Mouse (Mus musculus) kidney, postnatal 10 days (tissue): ENCODE measurements around the gene Sin3a.

Source experiments
- DNase-seq: peaks from one replicate; pipeline ENCODE4 v3.0.0; 2021; ENCODE audit warnings: mixed read lengths

Gene Sin3a

GRCm38 (mm10) chr9:57071801-57072351 lies at the start of gene Sin3a:
TSS of gene Sin3a (plus strand) at chr9:57072040.
- peak; percentile 83 for DNase-seq

GRCm38 (mm10) chr9:57031756-57032155 lies 40.1 kb upstream of the Sin3a start:
- DNase-seq, result no peak

GRCm38 (mm10) chr9:57056237-57056636 lies 15.6 kb upstream of the Sin3a start:
- DNase-seq, result peak; percentile 77

GRCm38 (mm10) chr9:57064164-57064563 lies 7.7 kb upstream of the Sin3a start:
- no peak for DNase-seq

- no peak for DNase-seq
Observed at GRCm38 (mm10) chr9:57068266-57068665, 3.6 kb upstream of the Sin3a start.

GRCm38 (mm10) chr9:57070262-57070661 lies 1.6 kb upstream of the Sin3a start:
- no peak for DNase-seq

- no peak for DNase-seq
Observed at GRCm38 (mm10) chr9:57070800-57071545, 867 bp upstream of the Sin3a start.

GRCm38 (mm10) chr9:57072526-57072988 lies 717 bp downstream of the Sin3a start:
- no peak for DNase-seq

GRCm38 (mm10) chr9:57072989-57073789 lies 1.3 kb downstream of the Sin3a start:
- DNase-seq, result peak; percentile 98

- DNase-seq, result no peak
Observed at GRCm38 (mm10) chr9:57073790-57074094, 1.9 kb downstream of the Sin3a start.

GRCm38 (mm10) chr9:57074171-57074821 lies 2.5 kb downstream of the Sin3a start:
- peak; percentile 72 for DNase-seq

GRCm38 (mm10) chr9:57074822-57075603 lies 3.2 kb downstream of the Sin3a start:
- peak; percentile 85 for DNase-seq

- DNase-seq, result peak; percentile 98
Observed at GRCm38 (mm10) chr9:57075681-57076381, 4.0 kb downstream of the Sin3a start.

- DNase-seq, result peak; percentile 95
Observed at GRCm38 (mm10) chr9:57076701-57077660, 5.1 kb downstream of the Sin3a start.

- DNase-seq, result no peak
Observed at GRCm38 (mm10) chr9:57082236-57082635, 10.4 kb downstream of the Sin3a start.

- DNase-seq, result peak; percentile 41
Observed at GRCm38 (mm10) chr9:57117261-57117755, 45.5 kb downstream of the Sin3a start.

GRCm38 (mm10) chr9:57129641-57130040 lies 57.8 kb downstream of the Sin3a start:
- no peak for DNase-seq

GRCm38 (mm10) chr9:57130577-57131433 lies 59.0 kb downstream of the Sin3a start, which contains the start of gene Man2c1:
TSS of gene Man2c1 (plus strand) at chr9:57130690.
- DNase-seq, result peak; percentile 97

GRCm38 (mm10) chr9:57137246-57137645 lies 65.4 kb downstream of the Sin3a start:
- no peak for DNase-seq
